Mouse (Mus musculus): ENCODE measurements around the gene Sh3pxd2b. TPM values are rescaled to one million over a fixed set of nuclear protein-coding genes. Genes with fewer than 3 reads are reported as not detected.

Gene Sh3pxd2b
- polyA plus RNA-seq, 1 experiment, result 64.9 TPM

DNA sequence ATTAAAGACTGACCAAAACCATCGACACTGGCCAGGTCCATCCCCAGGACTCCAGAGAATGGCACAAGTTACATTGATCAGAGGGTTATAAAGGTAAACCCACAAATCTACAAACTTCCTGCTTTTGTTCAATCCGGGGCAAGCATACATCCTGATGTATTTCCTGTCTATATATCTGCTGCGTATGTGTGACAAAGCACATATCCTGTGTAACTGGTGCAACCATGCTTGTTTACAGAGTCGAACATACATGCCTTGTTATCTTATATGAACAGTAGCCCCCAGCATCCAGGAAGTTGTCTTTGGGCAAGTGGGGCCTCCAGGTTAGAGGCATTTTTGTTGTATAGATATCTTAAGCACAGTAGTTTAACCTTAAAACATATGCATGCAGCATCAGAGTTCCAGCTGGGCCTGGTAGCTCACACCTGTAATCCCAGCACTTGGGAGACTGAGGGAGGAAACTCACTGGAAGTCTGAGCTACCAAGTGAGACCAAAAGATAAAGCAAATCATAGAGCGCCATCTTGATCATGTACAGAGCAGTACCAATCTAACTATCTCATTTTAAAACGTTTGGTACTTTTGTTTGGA is 98.1 kb downstream of the Sh3pxd2b start:
- no peak for TF ChIP-seq POLR2A (IDR thresholded peaks at IDR 0.05; ENCODE audit: borderline replicate concordance, low read depth, low read length)
- no peak for TF ChIP-seq CTCF (IDR thresholded peaks at IDR 0.05; ENCODE audit: low read depth, low read length)
- peaks cover 3% of the 10 kb centered on the region; the same call in 1 of the 2 replicates for H3K4me1 ChIP-seq (ENCODE audit: control insufficient read depth, insufficient read depth, low read length)
- no peak overlapping the region for H3K27ac ChIP-seq (ENCODE audit: insufficient read depth, low read depth, low read length)
- H3K4me3 ChIP-seq (ENCODE audit: insufficient read depth, low read length), result no peak overlapping the region

DNA sequence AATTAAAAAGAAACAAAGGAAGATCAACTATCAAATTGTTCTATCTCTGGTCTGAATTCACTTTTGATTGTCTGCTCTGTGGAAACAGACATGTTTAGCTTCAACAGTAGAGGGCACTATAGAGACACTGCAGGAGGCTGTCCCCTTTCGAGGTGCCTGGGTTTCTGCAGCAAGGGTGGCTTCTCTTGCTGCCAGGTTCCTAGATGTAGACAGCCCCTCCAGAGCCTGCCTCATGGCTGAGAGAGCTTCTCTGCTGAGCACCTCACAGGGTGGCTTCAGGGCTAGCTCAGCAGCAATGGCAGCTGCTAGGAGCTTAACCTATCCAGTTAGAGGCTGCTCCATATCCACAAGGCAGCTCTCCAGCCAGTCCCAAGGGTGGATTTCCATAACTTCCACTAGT is 102.6 kb downstream of the Sh3pxd2b start:
- Histone ChIP-seq H3K4me1 (ENCODE audit: control insufficient read depth, insufficient read depth, low read length) (peaks cover 6% of the 10 kb centered on the region), H3K27ac (ENCODE audit: insufficient read depth, low read depth, low read length) (no peak overlapping the region), H3K4me3 (ENCODE audit: insufficient read depth, low read length) (no peak overlapping the region)
- peak; percentile 47; the same call in 1 of the 2 replicates for TF ChIP-seq CTCF (IDR thresholded peaks at IDR 0.05; ENCODE audit: low read depth, low read length)
- TF ChIP-seq POLR2A (IDR thresholded peaks at IDR 0.05; ENCODE audit: borderline replicate concordance, low read depth, low read length), result no peak

DNA sequence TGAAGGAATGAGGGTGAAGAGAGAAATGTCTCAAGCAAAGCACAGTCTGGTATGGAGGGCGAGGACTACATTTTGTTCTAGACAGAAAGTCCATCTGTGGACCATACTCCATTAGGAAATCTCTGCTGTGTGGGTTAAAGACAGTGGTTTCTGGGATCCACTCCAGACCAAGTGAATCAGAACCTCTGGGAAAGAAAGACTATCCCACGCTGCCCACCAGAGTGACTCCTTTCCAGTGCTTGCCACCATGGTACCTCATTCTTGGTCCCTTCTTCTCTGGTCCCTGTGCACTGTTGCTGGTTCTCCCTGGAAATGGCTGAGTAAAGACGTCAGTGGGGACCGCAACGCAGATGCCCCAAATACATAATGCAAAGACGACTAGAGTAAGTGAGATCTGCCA is 103.7 kb downstream of the Sh3pxd2b start:
- no peak overlapping the region for H3K27ac ChIP-seq (ENCODE audit: insufficient read depth, low read depth, low read length)
- TF ChIP-seq POLR2A (IDR thresholded peaks at IDR 0.05; ENCODE audit: borderline replicate concordance, low read depth, low read length) (no peak), CTCF (IDR thresholded peaks at IDR 0.05; ENCODE audit: low read depth, low read length) (no peak)
- peaks cover 6% of the 10 kb centered on the region; the same call in 1 of the 2 replicates for H3K4me1 ChIP-seq (ENCODE audit: control insufficient read depth, insufficient read depth, low read length)
- no peak overlapping the region for H3K4me3 ChIP-seq (ENCODE audit: insufficient read depth, low read length)

DNA sequence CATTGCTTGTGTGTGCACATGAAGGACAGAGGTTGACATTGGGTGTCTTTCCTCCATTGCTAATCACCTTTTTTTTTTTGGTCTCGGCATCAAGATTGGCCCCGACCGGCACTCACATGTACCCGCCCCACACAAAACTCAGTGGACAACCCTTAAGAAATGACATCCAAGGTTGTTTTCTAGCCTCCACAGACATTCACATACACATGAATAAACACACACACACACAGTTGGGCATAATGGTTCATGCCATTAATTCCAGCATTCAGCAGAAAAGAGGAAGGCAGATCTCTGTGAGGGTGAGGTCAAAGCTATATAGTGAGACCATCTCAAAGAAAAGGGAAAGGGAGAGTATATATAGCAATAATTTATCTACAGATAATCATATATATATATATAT is 105.1 kb downstream of the Sh3pxd2b start:
- TF ChIP-seq POLR2A (IDR thresholded peaks at IDR 0.05; ENCODE audit: borderline replicate concordance, low read depth, low read length) (no peak), CTCF (IDR thresholded peaks at IDR 0.05; ENCODE audit: low read depth, low read length) (no peak)
- Histone ChIP-seq H3K4me1 (ENCODE audit: control insufficient read depth, insufficient read depth, low read length) (peaks cover 8% of the 10 kb centered on the region; the same call in 1 of the 2 replicates), H3K27ac (ENCODE audit: insufficient read depth, low read depth, low read length) (no peak overlapping the region), H3K4me3 (ENCODE audit: insufficient read depth, low read length) (no peak overlapping the region)

DNA sequence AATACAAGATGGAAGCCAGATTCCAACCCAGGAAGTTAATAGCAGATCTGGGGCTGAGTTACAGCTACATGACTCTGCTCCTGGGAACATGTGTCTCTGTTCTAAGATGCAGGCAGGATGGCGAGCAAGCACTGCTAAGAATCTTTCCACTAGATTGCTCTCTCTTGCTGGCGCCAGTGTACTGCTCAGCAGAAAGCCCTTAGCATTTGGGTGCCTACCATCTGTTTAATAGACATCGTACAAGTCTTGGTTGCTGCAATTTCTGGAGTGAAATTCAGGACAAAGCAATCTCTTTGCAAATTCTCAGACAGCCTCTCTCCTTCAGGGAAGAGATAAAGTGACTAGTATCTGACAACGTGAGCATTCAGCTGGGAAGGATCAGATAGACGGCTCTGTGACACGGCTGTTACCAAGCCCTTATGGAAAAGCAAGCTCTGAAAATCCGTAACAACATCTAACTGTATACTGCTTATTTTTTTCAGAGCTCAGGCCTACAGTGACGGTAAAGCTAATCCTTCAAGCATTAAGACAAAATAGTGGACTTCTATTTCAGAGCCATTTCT is 105.8 kb downstream of the Sh3pxd2b start:
- H3K27ac ChIP-seq (ENCODE audit: insufficient read depth, low read depth, low read length), result no peak overlapping the region
- TF ChIP-seq POLR2A (IDR thresholded peaks at IDR 0.05; ENCODE audit: borderline replicate concordance, low read depth, low read length), result no peak
- TF ChIP-seq CTCF (IDR thresholded peaks at IDR 0.05; ENCODE audit: low read depth, low read length), result no peak

DNA sequence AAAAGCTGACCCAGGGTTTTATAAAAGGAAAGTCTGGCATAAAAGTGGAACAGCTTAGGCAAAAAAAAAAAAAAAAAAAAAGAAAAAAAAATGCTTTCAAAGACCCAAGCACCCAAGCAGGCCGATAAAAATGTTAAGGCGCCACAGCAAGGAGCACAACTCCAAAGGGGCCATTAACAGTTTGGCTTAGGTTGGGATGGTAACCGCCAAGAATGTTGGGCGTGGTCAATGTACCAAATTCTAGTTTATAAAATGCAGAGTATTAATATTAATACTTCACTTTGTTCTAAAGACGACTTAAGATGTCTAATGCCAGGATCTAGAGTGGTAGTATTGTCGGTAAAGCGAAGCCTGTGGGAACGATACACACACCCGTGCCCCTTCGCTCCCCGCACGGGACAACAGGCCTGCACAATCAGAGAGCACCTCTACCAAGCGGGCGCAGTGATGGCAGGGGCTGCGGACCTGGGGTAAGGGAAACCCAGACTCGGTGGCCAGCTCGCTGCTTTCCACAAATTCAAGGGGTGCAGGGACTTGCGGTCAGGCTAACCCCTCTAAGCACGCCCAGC is 106.7 kb downstream of the Sh3pxd2b start:
- no peak overlapping the region for H3K27ac ChIP-seq (ENCODE audit: insufficient read depth, low read depth, low read length)
- TF ChIP-seq CTCF (IDR thresholded peaks at IDR 0.05; ENCODE audit: low read depth, low read length) (no peak), POLR2A (IDR thresholded peaks at IDR 0.05; ENCODE audit: borderline replicate concordance, low read depth, low read length) (no peak)
- H3K4me3 ChIP-seq (ENCODE audit: insufficient read depth, low read length), result peak overlapping the region; percentile 88
- peaks cover 8% of the 10 kb centered on the region; the same call in 1 of the 2 replicates for H3K4me1 ChIP-seq (ENCODE audit: control insufficient read depth, insufficient read depth, low read length)

More for the DNA sequence above, 105.8 kb downstream of the Sh3pxd2b start:
- H3K4me3 ChIP-seq (ENCODE audit: insufficient read depth, low read length), result no peak overlapping the region
- peaks cover 8% of the 10 kb centered on the region; the same call in 1 of the 2 replicates for H3K4me1 ChIP-seq (ENCODE audit: control insufficient read depth, insufficient read depth, low read length)

DNA sequence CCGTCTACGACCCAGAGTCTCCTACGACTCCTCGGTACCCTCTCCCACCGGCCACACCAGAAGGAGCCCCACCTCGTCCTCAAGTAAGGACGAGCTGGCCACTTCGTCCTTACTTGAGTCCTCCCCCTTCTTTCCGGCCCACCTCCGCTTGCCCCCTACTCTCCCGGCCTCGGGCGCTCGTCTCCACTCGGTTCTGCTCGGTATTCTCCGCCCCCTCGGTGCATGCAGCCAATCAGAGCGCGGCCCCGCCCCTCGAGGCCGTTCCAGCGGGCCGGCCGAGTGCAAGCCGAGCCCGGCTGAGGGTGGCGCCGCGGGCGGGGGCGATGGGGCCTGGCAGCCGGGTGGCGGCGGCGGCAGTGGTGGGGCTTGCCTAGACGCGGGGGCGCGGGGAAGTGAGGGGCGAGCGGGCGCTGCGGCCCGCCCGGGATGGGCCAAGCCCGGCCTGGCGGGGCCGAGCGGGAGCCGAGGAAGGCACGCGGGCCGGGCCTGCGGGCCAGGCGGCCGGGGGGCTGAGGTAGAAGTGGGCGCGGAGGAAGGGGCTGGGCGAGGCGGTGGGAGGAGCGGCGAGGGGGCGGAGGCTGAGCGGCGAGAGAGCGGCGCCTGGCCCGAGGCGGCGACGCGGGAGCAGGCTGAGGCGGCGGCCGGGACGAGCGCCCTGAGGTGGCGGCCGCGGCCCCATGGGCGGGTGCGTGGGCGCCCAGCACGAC is 107.3 kb downstream of the Sh3pxd2b start, which contains the start of gene Ubtd2:
TSS of gene Ubtd2 (plus strand) at position 571 of the 707 bp plus-strand sequence.
- Histone ChIP-seq H3K4me1 (ENCODE audit: control insufficient read depth, insufficient read depth, low read length) (peaks cover 8% of the 10 kb centered on the region; the same call in 1 of the 2 replicates), H3K27ac (ENCODE audit: insufficient read depth, low read depth, low read length) (peak within 1 kb of the TSS; percentile 26; the same call in 1 of the 2 replicates), H3K4me3 (ENCODE audit: insufficient read depth, low read length) (peak within 1 kb of the TSS; percentile 88)
- TF ChIP-seq CTCF (IDR thresholded peaks at IDR 0.05; ENCODE audit: low read depth, low read length) (no peak), POLR2A (IDR thresholded peaks at IDR 0.05; ENCODE audit: borderline replicate concordance, low read depth, low read length) (no peak)

DNA sequence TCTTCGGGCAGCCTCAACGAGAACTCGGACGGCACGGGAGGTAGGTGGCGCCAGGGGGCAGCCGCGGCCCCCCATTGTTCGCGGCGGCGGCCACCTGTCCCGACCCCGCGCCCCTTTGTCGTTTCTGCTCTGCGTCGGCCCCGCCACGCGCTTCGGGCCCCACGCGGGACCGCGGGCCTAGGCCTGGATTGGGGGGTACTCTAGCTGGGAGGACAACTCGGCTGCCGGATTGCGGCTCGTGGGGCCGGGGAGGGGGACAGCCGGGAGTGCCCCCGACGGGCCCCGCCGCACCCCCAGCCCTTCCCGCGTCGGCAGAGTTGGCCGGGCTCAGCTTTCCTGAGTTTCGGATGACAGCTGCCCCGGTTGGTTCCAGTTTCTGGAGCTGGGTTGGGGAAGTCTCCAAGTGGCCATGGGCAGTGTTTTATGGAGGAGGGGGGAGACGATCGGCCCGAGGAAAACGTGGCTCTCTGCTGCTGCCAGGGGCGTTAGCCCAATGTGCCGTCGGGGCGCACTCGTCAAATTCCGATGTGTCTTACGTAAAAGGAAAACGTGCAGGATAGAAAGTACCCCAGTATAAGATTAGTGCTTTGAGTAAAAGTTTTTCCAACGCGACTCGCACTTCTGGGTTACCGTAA is 108.0 kb downstream of the Sh3pxd2b start:
- no peak for TF ChIP-seq POLR2A (IDR thresholded peaks at IDR 0.05; ENCODE audit: borderline replicate concordance, low read depth, low read length)
- TF ChIP-seq CTCF (IDR thresholded peaks at IDR 0.05; ENCODE audit: low read depth, low read length), result no peak
- H3K4me1 ChIP-seq (ENCODE audit: control insufficient read depth, insufficient read depth, low read length), result peaks cover 8% of the 10 kb centered on the region; the same call in 1 of the 2 replicates
- H3K4me3 ChIP-seq (ENCODE audit: insufficient read depth, low read length), result peak overlapping the region; percentile 88
- no peak overlapping the region; the same call in 1 of the 2 replicates for H3K27ac ChIP-seq (ENCODE audit: insufficient read depth, low read depth, low read length)

DNA sequence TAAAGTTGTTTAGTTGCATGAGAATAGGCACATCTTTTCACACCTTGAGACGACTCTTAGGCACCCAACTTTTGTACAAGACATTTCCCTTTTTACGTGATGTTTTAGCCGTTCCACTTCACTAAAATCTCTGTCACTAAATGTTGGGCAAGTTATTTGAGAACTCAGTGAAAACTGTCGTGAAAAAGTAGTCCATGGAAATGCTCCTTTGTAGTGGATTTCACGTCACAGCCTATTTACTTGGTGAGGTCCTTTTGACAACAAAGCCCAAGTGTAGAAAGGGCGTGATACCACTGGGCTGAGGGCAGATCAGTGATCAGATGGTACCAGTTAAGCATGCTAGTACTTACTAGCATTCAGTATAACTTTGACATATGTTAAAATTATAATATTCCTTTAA is 108.7 kb downstream of the Sh3pxd2b start:
- Histone ChIP-seq H3K27ac (ENCODE audit: insufficient read depth, low read depth, low read length) (no peak overlapping the region), H3K4me3 (ENCODE audit: insufficient read depth, low read length) (peak overlapping the region; percentile 88)
- TF ChIP-seq POLR2A (IDR thresholded peaks at IDR 0.05; ENCODE audit: borderline replicate concordance, low read depth, low read length), result no peak
- TF ChIP-seq CTCF (IDR thresholded peaks at IDR 0.05; ENCODE audit: low read depth, low read length), result no peak

More for the DNA sequence above, 108.7 kb downstream of the Sh3pxd2b start:
- H3K4me1 ChIP-seq (ENCODE audit: control insufficient read depth, insufficient read depth, low read length), result peaks cover 8% of the 10 kb centered on the region; the same call in 1 of the 2 replicates

All from bone marrow macrophage, adult 2 months (primary cell).